Mouse (Mus musculus): Measurements from ENCODE around the gene C1ql3. TPM values are rescaled to one million over a fixed set of nuclear protein-coding genes. Genes with fewer than 3 reads are reported as not detected.

The C1ql3 gene
- under 1 TPM in 1 of 2 experiments, not detected in 1; 0.36 TPM for polyA plus RNA-seq (2017; shearing (Covaris generic))

GRCm38 (mm10) chr2:13011472-13011871 is at the start of gene C1ql3:
Gene C1ql3, minus strand, starts transcription at chr2:13011806.

Other genes with a start within 250 kb of the C1ql3 start
- gene Pter, start 87.8 kb downstream of the C1ql3 start, polyA plus RNA-seq (2017; shearing (Covaris generic)) = 1 to 10 TPM; 3.5 to 3.9 TPM